Mouse (Mus musculus) stomach, postnatal 0 days (tissue): ENCODE data around the gene Nfia. TPM values are rescaled to one million over a fixed set of nuclear protein-coding genes. Genes with fewer than 3 reads are reported as not detected.

Experiments used
- ATAC-seq: fragments of 200-750 bp; cut with Nextera tagmentation; 2 replicates; pipeline ENCODE4 v1.8.0; 2017; ENCODE audit not compliant: low FRiP score, low TSS enrichment
- DNase-seq: peaks from one replicate; pipeline ENCODE4 v3.0.0-alpha.2; 2016; ENCODE audit warnings: low spot score
- H3K27ac ChIP-seq: fragments of 300-500 bp; sonication (generic); replicated peaks from 2 replicates; pipeline ENCODE4 v1.5.1; 2014; ENCODE audit warnings: mild to moderate bottlenecking, control low read depth
- H3K27me3 ChIP-seq: fragments of 300-500 bp; sonication (generic); 2 replicates; pipeline ENCODE4 v1.6.1; 2014; ENCODE audit warnings: low read length; ENCODE audit not compliant: control insufficient read depth, insufficient read depth
- H3K36me3 ChIP-seq: fragments of 300-500 bp; sonication (generic); 2 replicates; pipeline ENCODE4 v1.6.1; 2014; ENCODE audit warnings: low read length, mixed read lengths; ENCODE audit not compliant: control insufficient read depth, insufficient read depth
- H3K4me1 ChIP-seq: fragments of 300-500 bp; sonication (generic); replicated peaks from 2 replicates; pipeline ENCODE4 v1.6.1; 2014; ENCODE audit warnings: antibody characterized with exemption; ENCODE audit not compliant: control insufficient read depth, insufficient read depth
- H3K4me2 ChIP-seq: fragments of 300-500 bp; sonication (generic); replicated peaks from 2 replicates; pipeline ENCODE4 v1.6.1; 2014; ENCODE audit warnings: low read depth, mild to moderate bottlenecking, control low read depth, moderate library complexity
- H3K4me3 ChIP-seq: fragments of 300-500 bp; sonication (generic); 2 replicates; pipeline ENCODE4 v1.5.1; 2014; ENCODE audit warnings: low read depth, low read length, control low read depth
- H3K9ac ChIP-seq: fragments of 300-500 bp; sonication (generic); 2 replicates; pipeline ENCODE4 v1.6.1; 2014; ENCODE audit warnings: mild to moderate bottlenecking, low read length, control low read depth, mixed read lengths
- H3K9me3 ChIP-seq: fragments of 300-500 bp; sonication (generic); 2 replicates; pipeline ENCODE4 v1.6.1; 2016; ENCODE audit warnings: low read length; ENCODE audit not compliant: control insufficient read depth
- CTCF ChIP-seq: IDR thresholded peaks from 2 replicates; pipeline ENCODE4 v1.5.1; 2016; ENCODE audit warnings: antibody characterized with exemption, low read depth, mild to moderate bottlenecking, moderate library complexity
- EP300 ChIP-seq: optimal IDR thresholded peaks from 2 replicates; pipeline ENCODE3; 2016; ENCODE audit warnings: antibody characterized with exemption
- WGBS: fragments of 180-500 bp; shearing (Covaris S2); extraction: QIAGEN DNeasy Blood & Tissue Kit; methylation state at CpG from one replicate; pipeline ENCODE4 v1.1.7; 2014; 5-methylcytosine and 5-hydroxymethylcytosine counted together
- polyA plus RNA-seq: library from polyadenylated mRNA; unstranded; fragments of >200 nt; fragmentation: Nextera tagmentation; extraction: Ambion mirVana; gene quantifications from 2 replicates; pipeline ENCODE4 v1.2.1, GENCODE M21; 2015

Nfia gene
- polyA plus RNA-seq, 1 experiment from 2014 or later = 26.0 TPM

GRCm38 (mm10) chr4:98061086-98061485 is 288.6 kb downstream of the Nfia start:
- Histone ChIP-seq H3K4me1 (no peaks in the 10 kb centered on the region), H3K36me3 (peaks cover 3% of the 10 kb centered on the region), H3K27ac (no peak overlapping the region), H3K9ac (no peak overlapping the region), H3K4me2 (no peak overlapping the region), H3K4me3 (no peak overlapping the region), H3K9me3 (no peaks in the 10 kb centered on the region), H3K27me3 (no peaks in the 10 kb centered on the region)
- ATAC-seq (no peak), DNase-seq (no peak)
- TF ChIP-seq CTCF (no peak), EP300 (no peak)
- WGBS = 34% methylated on average over 1 of the region's 1 CpGs

GRCm38 (mm10) chr4:98063280-98063679 is 290.7 kb downstream of the Nfia start:
- ATAC-seq = no peak
- TF ChIP-seq EP300 (no peak), CTCF (no peak)
- 43% methylated on average over 3 of the region's 3 CpGs for WGBS

GRCm38 (mm10) chr4:98076106-98076505 is 303.6 kb downstream of the Nfia start:
- TF ChIP-seq EP300 = no peak
- TF ChIP-seq CTCF = no peak
- Histone ChIP-seq H3K27me3 (no peaks in the 10 kb centered on the region), H3K4me2 (no peak overlapping the region), H3K4me3 (no peak overlapping the region), H3K36me3 (no peaks in the 10 kb centered on the region; the same call in 1 of the 2 replicates), H3K9ac (no peak overlapping the region), H3K27ac (no peak overlapping the region), H3K4me1 (no peaks in the 10 kb centered on the region), H3K9me3 (no peaks in the 10 kb centered on the region)
- 86% methylated on average over 7 of the region's 7 CpGs for WGBS
- ATAC-seq = no peak
- DNase-seq = no peak

More at GRCm38 (mm10) chr4:98063280-98063679, 290.7 kb downstream of the Nfia start:
- H3K4me3 ChIP-seq = no peak overlapping the region
- no peak for DNase-seq
- H3K9me3 ChIP-seq = no peaks in the 10 kb centered on the region
- no peak overlapping the region for H3K27ac ChIP-seq
- H3K4me2 ChIP-seq = no peak overlapping the region
- H3K36me3 ChIP-seq = peaks cover 7% of the 10 kb centered on the region
- H3K27me3 ChIP-seq = no peaks in the 10 kb centered on the region
- no peak overlapping the region for H3K9ac ChIP-seq
- no peaks in the 10 kb centered on the region for H3K4me1 ChIP-seq

- ATAC-seq (no peak), DNase-seq (no peak)
- 79% methylated on average over 7 of the region's 7 CpGs for WGBS
- no peaks in the 10 kb centered on the region for H3K9me3 ChIP-seq
- no peaks in the 10 kb centered on the region for H3K27me3 ChIP-seq
- no peaks in the 10 kb centered on the region for H3K4me1 ChIP-seq
- no peaks in the 10 kb centered on the region; the same call in 1 of the 2 replicates for H3K36me3 ChIP-seq
- H3K27ac ChIP-seq = no peak overlapping the region
- no peak for TF ChIP-seq EP300
- TF ChIP-seq CTCF = no peak
- no peak overlapping the region for H3K9ac ChIP-seq
- no peak overlapping the region for H3K4me2 ChIP-seq
- H3K4me3 ChIP-seq = no peak overlapping the region
Measured at GRCm38 (mm10) chr4:98076624-98077023, 304.1 kb downstream of the Nfia start.

- H3K27me3 ChIP-seq = no peaks in the 10 kb centered on the region
- no peak for TF ChIP-seq EP300
- TF ChIP-seq CTCF = no peak
- H3K4me3 ChIP-seq = no peak overlapping the region
- no peak overlapping the region for H3K27ac ChIP-seq
- no peaks in the 10 kb centered on the region for H3K4me1 ChIP-seq
- 54% methylated on average over 1 of the region's 1 CpGs for WGBS
- H3K4me2 ChIP-seq = no peak overlapping the region
- ATAC-seq (no peak), DNase-seq (no peak)
- H3K9me3 ChIP-seq = no peaks in the 10 kb centered on the region
- no peak overlapping the region for H3K9ac ChIP-seq
- H3K36me3 ChIP-seq = no peaks in the 10 kb centered on the region; the same call in 1 of the 2 replicates
Measured at GRCm38 (mm10) chr4:98080586-98080985, 308.1 kb downstream of the Nfia start.

GRCm38 (mm10) chr4:98081962-98082361 is 309.4 kb downstream of the Nfia start:
- Histone ChIP-seq H3K27ac (no peak overlapping the region), H3K27me3 (no peaks in the 10 kb centered on the region), H3K4me3 (no peak overlapping the region), H3K9ac (no peak overlapping the region), H3K4me1 (no peaks in the 10 kb centered on the region), H3K4me2 (no peak overlapping the region), H3K9me3 (no peaks in the 10 kb centered on the region), H3K36me3 (no peaks in the 10 kb centered on the region; the same call in 1 of the 2 replicates)
- WGBS = 27% methylated on average over 1 of the region's 1 CpGs
- TF ChIP-seq CTCF (no peak), EP300 (no peak)
- DNase-seq = no peak
- no peak for ATAC-seq
